Mouse (Mus musculus): ENCODE data around the gene Ppef1. TPM values are rescaled to one million over a fixed set of nuclear protein-coding genes. Genes with fewer than 3 reads are reported as not detected.
"Not testable (repeated sequence)": the region's sequence is repeated elsewhere in the genome, so short reads cannot be mapped to it uniquely, and the experiment has no call there.

Ppef1 gene
- total RNA-seq (2021) = under 1 TPM; 0.66 to 0.94 TPM

- DNase-seq (ENCODE audit: extremely low spot score in 1 of 2, low spot score in 1 of 2) = no peak
These were observed at the start of gene Ppef1 for GRCm38 (mm10) chrX:160735650-160736049. Gene Ppef1 (minus strand): TSS chrX:160735765.

- DNase-seq (ENCODE audit: extremely low spot score in 1 of 2, low spot score in 1 of 2) = no peak
These were observed 46.7 kb upstream of the Ppef1 start for GRCm38 (mm10) chrX:160782276-160782675.

GRCm38 (mm10) chrX:160773033-160773432, 37.5 kb upstream of the Ppef1 start:
- DNase-seq (ENCODE audit: extremely low spot score in 1 of 2, low spot score in 1 of 2) = no peak

GRCm38 (mm10) chrX:160769622-160770021, 34.1 kb upstream of the Ppef1 start:
- DNase-seq (ENCODE audit: extremely low spot score in 1 of 2, low spot score in 1 of 2) = not testable (repeated sequence)

GRCm38 (mm10) chrX:160767713-160768112, 32.1 kb upstream of the Ppef1 start, which contains the start of gene Rs1:
Gene Rs1 (plus strand): TSS chrX:160768013.
- no peak for DNase-seq (ENCODE audit: extremely low spot score in 1 of 2, low spot score in 1 of 2)

- no peak for DNase-seq (ENCODE audit: extremely low spot score in 1 of 2, low spot score in 1 of 2)
These were observed 30.7 kb upstream of the Ppef1 start for GRCm38 (mm10) chrX:160766233-160766616.

- DNase-seq (ENCODE audit: extremely low spot score in 1 of 2, low spot score in 1 of 2) = peak; percentile 95 to 97
These were observed 30.0 kb upstream of the Ppef1 start for GRCm38 (mm10) chrX:160765389-160766232.

GRCm38 (mm10) chrX:160750808-160751207, 15.2 kb upstream of the Ppef1 start:
- no peak for DNase-seq (ENCODE audit: extremely low spot score in 1 of 2, low spot score in 1 of 2)

GRCm38 (mm10) chrX:160748653-160749052, 13.1 kb upstream of the Ppef1 start:
- DNase-seq (ENCODE audit: extremely low spot score in 1 of 2, low spot score in 1 of 2) = no peak

GRCm38 (mm10) chrX:160745399-160745798, 9.8 kb upstream of the Ppef1 start:
- DNase-seq (ENCODE audit: extremely low spot score in 1 of 2, low spot score in 1 of 2) = no peak

- DNase-seq (ENCODE audit: extremely low spot score in 1 of 2, low spot score in 1 of 2) = no peak
These were observed 36.4 kb downstream of the Ppef1 start for GRCm38 (mm10) chrX:160699171-160699570.

- DNase-seq (ENCODE audit: extremely low spot score in 1 of 2, low spot score in 1 of 2) = no peak
These were observed 44.0 kb downstream of the Ppef1 start for GRCm38 (mm10) chrX:160691559-160691958.

- DNase-seq (ENCODE audit: extremely low spot score in 1 of 2, low spot score in 1 of 2) = no peak
These were observed 45.5 kb downstream of the Ppef1 start for GRCm38 (mm10) chrX:160690094-160690493.

- no peak for DNase-seq (ENCODE audit: extremely low spot score in 1 of 2, low spot score in 1 of 2)
These were observed 65.6 kb downstream of the Ppef1 start for GRCm38 (mm10) chrX:160669992-160670391.

GRCm38 (mm10) chrX:160610882-160611644, 124.5 kb downstream of the Ppef1 start:
- DNase-seq (ENCODE audit: extremely low spot score in 1 of 2, low spot score in 1 of 2) = no peak

GRCm38 (mm10) chrX:160610482-160610881, 125.1 kb downstream of the Ppef1 start:
- no peak for DNase-seq (ENCODE audit: extremely low spot score in 1 of 2, low spot score in 1 of 2)

GRCm38 (mm10) chrX:160609849-160610248, 125.7 kb downstream of the Ppef1 start:
- no peak for DNase-seq (ENCODE audit: extremely low spot score in 1 of 2, low spot score in 1 of 2)

GRCm38 (mm10) chrX:160603981-160604541, 131.5 kb downstream of the Ppef1 start:
- DNase-seq (ENCODE audit: extremely low spot score in 1 of 2, low spot score in 1 of 2) = no peak

- no peak for DNase-seq (ENCODE audit: extremely low spot score in 1 of 2, low spot score in 1 of 2)
These were observed 132.2 kb downstream of the Ppef1 start for GRCm38 (mm10) chrX:160603316-160603715.

GRCm38 (mm10) chrX:160602770-160603169, 132.8 kb downstream of the Ppef1 start:
- no peak for DNase-seq (ENCODE audit: extremely low spot score in 1 of 2, low spot score in 1 of 2)

- no peak for DNase-seq (ENCODE audit: extremely low spot score in 1 of 2, low spot score in 1 of 2)
These were observed 134.5 kb downstream of the Ppef1 start for GRCm38 (mm10) chrX:160601053-160601452.
